8 mouse cellular contexts compared by ENCODE assay signal in the genomic region with DNA sequence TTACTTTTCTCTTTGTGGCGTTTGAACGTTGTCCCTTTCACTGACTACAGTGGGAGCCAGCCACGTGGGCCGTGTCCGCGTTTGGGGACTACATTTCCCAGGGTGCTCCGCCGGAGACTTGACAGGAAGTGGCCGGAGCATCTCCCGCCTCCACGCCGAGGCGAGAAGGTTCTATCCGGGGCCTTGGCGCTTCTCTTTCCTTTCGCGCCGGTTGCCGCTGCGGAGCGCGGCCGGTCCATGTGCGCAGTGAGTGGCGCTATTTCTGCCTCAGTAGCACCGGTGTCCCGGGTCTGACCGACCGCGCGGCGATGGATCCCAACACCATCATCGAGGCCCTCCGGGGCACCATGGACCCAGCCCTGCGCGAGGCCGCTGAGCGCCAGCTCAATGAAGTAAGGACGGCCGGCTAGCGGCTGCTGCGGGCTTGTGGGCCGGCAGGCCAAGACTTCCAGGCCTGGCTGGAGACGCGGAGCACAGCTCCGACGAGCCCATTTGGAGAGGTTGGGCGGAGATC. TPM values are rescaled to one million over a fixed set of nuclear protein-coding genes. Genes with fewer than 3 reads are reported as not detected.
DNase-seq lines count a peak whose midpoint lies in the region; ATAC-seq lines count a peak whose summit lies in the region.

A gene (plus strand): TSS at position 158 of the 514 bp plus-strand sequence.

- peak; percentile 98 for ATAC-seq in inflammation-experienced regulatory T-cells, adult 6 months
- peak; percentile 94 for ATAC-seq in megakaryocyte-erythroid progenitor cell, adult 5-6 weeks (replicated peaks; ENCODE audit: low FRiP score, low TSS enrichment, poor library complexity, severe bottlenecking)

- peak; percentile 87 for DNase-seq in adipocyte (ENCODE audit: low spot score)
- DNase-seq in embryo, embryonic 10 days (ENCODE audit: low spot score) = peak; percentile 97
- DNase-seq in gastrocnemius, postnatal 14 days = peak; percentile 95
- DNase-seq in left cerebral cortex, postnatal 10 days (ENCODE audit: extremely low spot score in 1 of 2, low spot score in 2 of 2) = peak; percentile 91 to 95
- DNase-seq in right cerebral cortex, postnatal 25 days = peak; percentile 93
- peak; percentile 87 to 91 for DNase-seq in urinary bladder, postnatal 4 days (ENCODE audit: low spot score in 2 of 2)

- intact Hi-C loops in gastrocnemius, postnatal 14 days (cut with DNase I; ENCODE audit: low total_unique reads) = no loop called here
- intact Hi-C loops in left cerebral cortex, postnatal 10 days (cut with DNase I) = no loop called here

RNA-seq across cellular contexts. Expression of the gene that starts here (rescaled TPM):
- total RNA-seq in gastrocnemius, postnatal 14 days (2021) = 10 to 100 TPM; 68.5 to 68.6 TPM
- polyA plus RNA-seq in inflammation-experienced regulatory T-cells, adult 6 months (2017; shearing (Covaris generic)) = 10 to 100 TPM; 23.6 to 44.6 (median 26.4) TPM
- 10 to 100 TPM; 88.9 to 90.7 TPM for total RNA-seq in left cerebral cortex, postnatal 10 days (2021)
- total RNA-seq in megakaryocyte-erythroid progenitor cell, adult 5-6 weeks (2014; fragmentation: Nextera tagmentation) = 96.2 and 126 TPM in 2 replicates
- 252 and 297 TPM in 2 replicates for total RNA-seq in megakaryocyte-erythroid progenitor cell, adult 5-6 weeks (2017)

Comparison
In these comparisons a context has a peak if more than half of its experiments do, and no peak if none do; other contexts are left out.
1. Peak in every context shown above with its lines: DNase-seq and ATAC-seq.